Mouse (Mus musculus) limb, embryonic 10.5 days (tissue): ENCODE measurements around the gene Ldlrad1. TPM values are rescaled to one million over a fixed set of nuclear protein-coding genes. Genes with fewer than 3 reads are reported as not detected.

Source experiments
- DNase-seq: peaks from one replicate; pipeline ENCODE4 v3.0.0-alpha.2; 2017; ENCODE audit warnings: low spot score
- H3K27ac ChIP-seq: fragments of 300-500 bp; sonication (generic); 2 replicates; pipeline ENCODE4 v1.5.1; 2016; ENCODE audit warnings: mild to moderate bottlenecking
- H3K27me3 ChIP-seq: fragments of 300-500 bp; sonication (generic); 2 replicates; pipeline ENCODE4 v1.6.1; 2016; ENCODE audit warnings: low read depth, mild to moderate bottlenecking; ENCODE audit not compliant: poor library complexity, severe bottlenecking
- H3K36me3 ChIP-seq: fragments of 300-500 bp; sonication (generic); 2 replicates; pipeline ENCODE4 v1.6.1; 2016; ENCODE audit warnings: mild to moderate bottlenecking, moderate library complexity
- H3K4me1 ChIP-seq: fragments of 300-500 bp; sonication (generic); 2 replicates; pipeline ENCODE4 v1.6.1; 2016
- H3K4me3 ChIP-seq: fragments of 300-500 bp; sonication (generic); 2 replicates; pipeline ENCODE4 v1.5.1; 2016; ENCODE audit warnings: mild to moderate bottlenecking, moderate library complexity
- H3K9me3 ChIP-seq: fragments of 300-500 bp; sonication (generic); replicated peaks from 2 replicates; pipeline ENCODE4 v1.6.1; 2016; ENCODE audit warnings: mild to moderate bottlenecking
- WGBS: fragments of 180-500 bp; shearing (Covaris S2); methylation state at CpG from one replicate; pipeline ENCODE4 v1.1.7; 2016; 5-methylcytosine and 5-hydroxymethylcytosine counted together
- polyA plus RNA-seq: library from polyadenylated mRNA; unstranded; fragments of >200 nt; fragmentation: Nextera tagmentation; extraction: Ambion mirVana; gene quantifications from 2 replicates; pipeline ENCODE4 v1.2.1, GENCODE M21; 2016

Ldlrad1 gene
- polyA plus RNA-seq, 1 experiment from 2014 or later: not detected

DNA sequence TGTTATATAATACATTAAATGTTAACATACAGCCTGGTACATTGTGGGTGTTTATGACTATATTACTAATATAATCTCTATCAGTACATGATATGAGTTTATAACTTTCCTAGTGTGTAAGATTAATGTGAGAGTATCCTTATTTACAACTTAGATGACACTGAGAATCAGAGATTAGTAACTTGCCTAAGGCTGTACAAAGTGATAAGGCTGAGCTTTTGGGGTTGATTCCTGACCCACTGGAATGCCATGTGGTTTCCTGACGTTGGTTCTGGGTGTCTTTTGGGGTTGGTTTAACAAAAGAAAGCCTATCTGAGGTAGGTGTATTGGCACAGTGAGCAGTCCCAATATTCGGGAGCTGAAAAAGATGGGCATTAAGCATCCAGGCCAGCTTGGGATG is 26.2 kb upstream of the Ldlrad1 start:
- H3K27ac ChIP-seq: peak overlapping the region; percentile 25; the same call in 1 of the 2 replicates
- H3K4me1 ChIP-seq: peaks cover 29% of the 10 kb centered on the region
- H3K27me3 ChIP-seq: no peaks in the 10 kb centered on the region
- H3K9me3 ChIP-seq: no peaks in the 10 kb centered on the region
- H3K36me3 ChIP-seq: peaks cover 20% of the 10 kb centered on the region
- 82% methylated on average over 2 of the region's 2 CpGs for WGBS
- no peak for DNase-seq
- H3K4me3 ChIP-seq: no peak overlapping the region

GRCm38 (mm10) chr4:107183203-107183602 is 25.8 kb upstream of the Ldlrad1 start:
- no peak for DNase-seq
- Histone ChIP-seq H3K9me3 (no peaks in the 10 kb centered on the region), H3K4me1 (peaks cover 28% of the 10 kb centered on the region), H3K4me3 (no peak overlapping the region), H3K36me3 (peaks cover 24% of the 10 kb centered on the region), H3K27ac (peak overlapping the region; percentile 25; the same call in 1 of the 2 replicates), H3K27me3 (no peaks in the 10 kb centered on the region)
- WGBS: 92% methylated on average over 4 of the region's 4 CpGs

DNA sequence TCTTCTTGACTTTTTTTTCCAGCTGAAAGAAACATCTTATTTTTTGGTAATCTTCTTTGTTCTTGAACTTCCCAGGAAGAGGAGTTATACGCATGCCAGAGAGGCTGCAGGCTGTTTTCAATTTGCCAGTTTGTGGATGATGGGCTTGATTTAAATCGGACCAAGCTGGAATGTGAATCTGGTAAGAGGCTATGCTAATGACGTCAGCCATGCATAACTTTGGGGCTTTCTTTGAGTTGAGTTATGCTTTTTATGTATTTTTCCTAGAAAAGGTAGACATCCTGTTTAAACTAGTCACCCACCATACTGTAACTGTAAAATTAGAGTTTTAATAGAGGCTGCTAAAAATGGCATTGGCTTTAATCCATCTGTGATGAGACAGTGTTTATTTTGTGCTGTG is 23.3 kb upstream of the Ldlrad1 start:
- Histone ChIP-seq H3K27ac (0 out of 2 replicates have a peak overlapping the region, but pooled peaks have one; percentile 50), H3K9me3 (no peaks in the 10 kb centered on the region), H3K4me3 (no peak overlapping the region), H3K4me1 (peaks cover 18% of the 10 kb centered on the region), H3K36me3 (peaks cover 49% of the 10 kb centered on the region), H3K27me3 (no peaks in the 10 kb centered on the region)
- DNase-seq: peak; percentile 38
- 37% methylated on average over 3 of the region's 3 CpGs for WGBS

DNA sequence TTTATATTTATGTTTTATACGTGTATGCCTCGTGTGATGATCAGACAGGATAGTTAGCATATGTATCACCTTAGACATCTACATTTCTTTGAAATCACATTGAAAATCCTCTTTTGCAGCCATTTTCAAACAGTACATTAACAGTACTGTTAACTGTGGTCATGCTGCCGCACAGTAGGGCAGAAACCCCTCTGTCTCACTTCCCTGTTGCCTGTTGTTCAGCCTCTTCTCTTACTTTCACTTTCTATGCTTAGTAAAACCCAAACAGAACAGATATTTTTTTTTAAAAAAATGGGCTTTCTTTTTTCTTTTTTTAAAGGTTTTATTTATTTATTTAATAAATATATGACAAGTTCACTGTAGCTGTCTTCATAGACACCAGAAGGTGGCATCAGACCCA is 15.1 kb upstream of the Ldlrad1 start:
- Histone ChIP-seq H3K4me3 (no peak overlapping the region), H3K36me3 (peaks cover 99% of the 10 kb centered on the region)
- 96% methylated on average over 3 of the region's 3 CpGs for WGBS

GRCm38 (mm10) chr4:107196454-107196853 is 12.5 kb upstream of the Ldlrad1 start:
- Histone ChIP-seq H3K27ac (no peak overlapping the region), H3K9me3 (no peaks in the 10 kb centered on the region), H3K4me3 (no peak overlapping the region), H3K36me3 (peaks cover 99% of the 10 kb centered on the region), H3K27me3 (no peaks in the 10 kb centered on the region), H3K4me1 (no peaks in the 10 kb centered on the region)
- no peak for DNase-seq
- 91% methylated on average over 2 of the region's 2 CpGs for WGBS

More for the DNA sequence above, 15.1 kb upstream of the Ldlrad1 start:
- H3K27ac ChIP-seq: no peak overlapping the region
- H3K9me3 ChIP-seq: no peaks in the 10 kb centered on the region
- H3K27me3 ChIP-seq: no peaks in the 10 kb centered on the region
- H3K4me1 ChIP-seq: no peaks in the 10 kb centered on the region
- no peak for DNase-seq

DNA sequence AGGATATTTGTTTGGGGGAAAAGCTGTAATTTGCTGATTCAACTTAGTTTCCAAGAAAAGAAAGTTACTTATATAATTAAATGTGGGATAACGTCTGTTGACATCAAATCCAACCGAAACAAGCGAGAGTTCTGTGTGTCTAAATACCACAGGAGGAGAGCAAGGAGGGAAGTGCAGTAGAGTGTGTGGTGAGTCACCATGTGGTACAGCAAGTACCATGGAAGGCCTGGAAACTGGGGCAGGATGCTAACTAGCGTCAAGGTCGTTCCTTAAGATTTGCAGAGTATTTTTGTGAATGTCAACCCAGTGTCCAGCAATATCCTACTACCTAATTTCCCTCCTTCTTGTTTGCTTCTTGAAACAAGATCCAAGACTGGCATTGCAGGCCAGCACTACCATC is 10.9 kb upstream of the Ldlrad1 start:
- H3K27ac ChIP-seq: no peak overlapping the region
- H3K4me1 ChIP-seq: no peaks in the 10 kb centered on the region
- H3K36me3 ChIP-seq: peaks cover 99% of the 10 kb centered on the region

GRCm38 (mm10) chr4:107201779-107202178 is 7.2 kb upstream of the Ldlrad1 start:
- Histone ChIP-seq H3K27me3 (no peaks in the 10 kb centered on the region), H3K4me1 (no peaks in the 10 kb centered on the region), H3K36me3 (peaks cover 98% of the 10 kb centered on the region), H3K4me3 (no peak overlapping the region), H3K9me3 (no peaks in the 10 kb centered on the region), H3K27ac (no peak overlapping the region)
- WGBS: 98% methylated on average over 3 of the region's 3 CpGs
- no peak for DNase-seq

More for the DNA sequence above, 10.9 kb upstream of the Ldlrad1 start:
- Histone ChIP-seq H3K4me3 (no peak overlapping the region), H3K27me3 (no peaks in the 10 kb centered on the region), H3K9me3 (no peaks in the 10 kb centered on the region)
- no peak for DNase-seq
- WGBS: 94% methylated on average over 5 of the region's 5 CpGs

GRCm38 (mm10) chr4:107203001-107203400 is 6.0 kb upstream of the Ldlrad1 start:
- Histone ChIP-seq H3K27me3 (no peaks in the 10 kb centered on the region), H3K27ac (no peak overlapping the region), H3K9me3 (no peaks in the 10 kb centered on the region), H3K36me3 (peaks cover 98% of the 10 kb centered on the region), H3K4me1 (no peaks in the 10 kb centered on the region), H3K4me3 (no peak overlapping the region)
- 90% methylated on average over 7 of the region's 7 CpGs for WGBS
- no peak for DNase-seq

- DNase-seq: no peak
- Histone ChIP-seq H3K27ac (no peak overlapping the region), H3K36me3 (peaks cover 67% of the 10 kb centered on the region), H3K9me3 (no peaks in the 10 kb centered on the region), H3K27me3 (no peaks in the 10 kb centered on the region), H3K4me1 (peaks cover 2% of the 10 kb centered on the region; the same call in 1 of the 2 replicates), H3K4me3 (no peak overlapping the region)
- WGBS: 98% methylated on average over 2 of the region's 2 CpGs
Observed at GRCm38 (mm10) chr4:107207016-107207415, 2.0 kb upstream of the Ldlrad1 start.

DNA sequence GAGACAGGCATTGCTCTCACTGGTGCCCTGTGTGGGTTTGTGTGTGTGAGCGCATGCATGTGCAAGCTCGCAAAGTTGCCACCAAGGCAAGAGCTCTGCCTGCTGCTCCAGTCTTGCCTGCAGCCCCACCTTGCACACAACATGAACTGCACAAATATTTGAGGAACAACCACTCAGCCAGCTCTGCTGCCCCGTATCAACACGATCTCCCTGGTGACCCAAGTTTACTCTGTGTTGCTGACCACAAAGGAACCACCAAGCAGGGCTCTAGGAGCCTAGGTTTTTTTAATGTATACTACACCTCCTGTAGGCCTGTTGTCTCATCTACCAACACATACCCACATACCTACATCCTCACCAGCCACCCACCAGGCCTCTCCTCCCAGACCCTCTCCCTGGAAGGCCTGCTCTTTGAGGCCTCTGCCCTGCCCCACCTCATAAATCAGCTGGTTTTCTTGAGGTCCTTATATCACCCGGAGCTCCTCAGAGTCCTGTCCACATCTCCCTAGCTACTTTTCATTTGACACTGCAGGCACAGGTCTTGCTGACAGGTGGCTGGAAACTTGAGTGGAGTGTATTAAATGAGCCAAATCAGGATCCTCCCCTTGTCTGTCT is 1.6 kb downstream of the Ldlrad1 start:
- H3K4me3 ChIP-seq: no peak overlapping the region
- WGBS: 84% methylated on average over 5 of the region's 5 CpGs
- no peak for DNase-seq
- H3K4me1 ChIP-seq: peaks cover 16% of the 10 kb centered on the region
- H3K27me3 ChIP-seq: no peaks in the 10 kb centered on the region
- no peaks in the 10 kb centered on the region for H3K9me3 ChIP-seq
- no peak overlapping the region for H3K27ac ChIP-seq
- peaks cover 32% of the 10 kb centered on the region for H3K36me3 ChIP-seq

DNA sequence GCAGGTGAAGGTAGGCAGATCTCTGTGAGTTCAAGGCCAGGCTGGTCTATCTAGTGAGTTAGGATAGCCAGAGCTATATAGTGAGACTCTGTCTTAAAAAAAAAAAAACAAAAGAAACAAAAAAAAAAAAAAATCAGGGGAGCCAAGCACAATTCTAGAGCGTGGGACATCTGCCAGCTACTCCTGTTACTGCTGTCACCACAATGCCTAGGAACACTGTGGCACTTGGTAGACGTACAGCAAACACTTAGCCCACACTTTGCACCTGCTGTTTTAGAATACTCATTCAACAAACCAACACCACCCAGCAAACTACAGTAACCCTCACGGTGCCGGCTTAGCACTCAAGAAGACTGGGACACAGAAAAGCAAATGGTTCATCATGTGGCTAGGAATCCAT is 2.5 kb downstream of the Ldlrad1 start:
- Histone ChIP-seq H3K4me1 (peaks cover 16% of the 10 kb centered on the region), H3K36me3 (peaks cover 24% of the 10 kb centered on the region), H3K27ac (no peak overlapping the region), H3K27me3 (no peaks in the 10 kb centered on the region), H3K4me3 (no peak overlapping the region), H3K9me3 (no peaks in the 10 kb centered on the region)
- 84% methylated on average over 4 of the region's 4 CpGs for WGBS
- DNase-seq: no peak

- Histone ChIP-seq H3K36me3 (peaks cover 19% of the 10 kb centered on the region), H3K4me3 (no peak overlapping the region), H3K4me1 (peaks cover 16% of the 10 kb centered on the region), H3K27me3 (no peaks in the 10 kb centered on the region), H3K27ac (no peak overlapping the region), H3K9me3 (no peaks in the 10 kb centered on the region)
- WGBS: 83% methylated on average over 5 of the region's 5 CpGs
- no peak for DNase-seq
Observed at GRCm38 (mm10) chr4:107211936-107212335, 3.0 kb downstream of the Ldlrad1 start.

DNA sequence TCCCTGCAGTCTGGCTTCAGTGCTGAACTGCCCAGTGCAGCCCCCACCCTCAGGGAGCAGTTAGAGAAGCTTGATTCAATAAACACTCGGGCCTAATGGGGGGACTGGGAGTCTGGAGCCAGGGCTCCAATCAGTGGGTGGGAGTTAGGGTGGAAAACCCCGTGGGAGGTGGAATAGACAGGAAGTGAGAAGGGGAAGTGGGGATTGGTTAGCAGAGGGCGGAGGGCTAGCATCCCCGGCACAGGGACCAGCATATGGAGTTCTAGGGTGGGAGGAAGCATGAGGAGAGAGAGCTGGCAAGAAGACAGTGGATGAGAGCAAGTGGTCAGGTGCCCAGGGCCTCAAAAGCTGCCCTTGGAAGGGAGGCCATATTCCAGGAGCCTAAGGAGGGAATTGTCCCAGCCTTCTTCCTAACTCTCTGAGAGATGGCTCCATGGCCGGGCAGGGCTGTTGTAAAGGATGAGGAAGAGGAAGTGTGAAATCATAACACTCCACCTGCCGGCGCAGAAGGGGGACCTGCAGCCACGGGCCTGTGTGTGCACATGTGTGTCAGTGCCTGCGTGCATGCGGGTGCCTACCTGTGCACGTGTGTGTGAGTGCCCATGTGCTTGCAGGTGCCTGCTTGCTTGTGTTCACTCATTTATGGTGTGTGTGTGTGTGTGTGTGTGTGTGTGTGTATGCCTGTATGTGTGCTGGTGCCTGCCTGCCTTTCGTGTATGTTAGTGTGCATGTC is 4.5 kb downstream of the Ldlrad1 start:
- no peak for DNase-seq
- WGBS: 78% methylated on average over 12 of the region's 12 CpGs
- H3K9me3 ChIP-seq: no peaks in the 10 kb centered on the region

More for the DNA sequence above, 4.5 kb downstream of the Ldlrad1 start:
- H3K27ac ChIP-seq: peak overlapping the region; percentile 19; the same call in 1 of the 2 replicates
- peaks cover 16% of the 10 kb centered on the region for H3K4me1 ChIP-seq
- H3K27me3 ChIP-seq: no peaks in the 10 kb centered on the region
- no peak overlapping the region for H3K4me3 ChIP-seq
- H3K36me3 ChIP-seq: 0 out of 2 replicates have a peak, but pooled peaks cover 6% of the 10 kb centered on the region
